Mouse (Mus musculus) right cerebral cortex, postnatal 10 days (tissue): Measurements from ENCODE around the gene Gprc6a.

Source experiments
- DNase-seq, 2 experiments: peaks; one replicate each; pipeline ENCODE4 v3.0.0; 2021; ENCODE audit warnings: low spot score in 2 of 2

The Gprc6a gene

GRCm38 (mm10) chr10:51590139-51590574 is 41.1 kb downstream of the Gprc6a start, which contains the start of gene Fam162b:
TSS of gene Fam162b (minus strand) at chr10:51590517.
- no peak for DNase-seq

- DNase-seq: no peak
These were observed 46.3 kb downstream of the Gprc6a start for GRCm38 (mm10) chr10:51584919-51585318.

- DNase-seq: no peak
These were observed 46.9 kb downstream of the Gprc6a start for GRCm38 (mm10) chr10:51584378-51584777.

GRCm38 (mm10) chr10:51571225-51571996 is 59.9 kb downstream of the Gprc6a start:
- DNase-seq: no peak
